Mouse (Mus musculus): Measurements from ENCODE around the gene Auh. TPM values are rescaled to one million over a fixed set of nuclear protein-coding genes. Genes with fewer than 3 reads are reported as not detected.

The Auh gene
- total and polyA plus RNA-seq, 2 experiments from 2014 or later: 60.7 to 61.3 TPM

DNA sequence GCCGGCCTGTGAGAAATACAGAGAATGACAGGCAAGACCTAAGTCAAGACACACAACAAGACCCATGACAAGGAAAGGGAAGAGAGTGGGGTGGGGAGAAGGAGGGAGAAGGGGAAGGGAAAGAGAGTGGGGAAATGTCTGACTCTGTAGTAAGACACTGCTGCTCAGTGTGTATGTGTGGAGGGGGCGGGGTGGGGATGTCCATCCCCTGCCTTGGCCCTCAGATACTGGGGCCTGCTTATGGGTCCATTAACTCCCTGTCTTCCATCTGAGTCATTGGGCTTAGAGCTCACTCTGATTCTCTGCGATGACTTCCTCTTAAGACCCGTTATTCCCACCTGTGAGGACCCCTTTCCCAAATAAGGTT lies 45.5 kb downstream of the Auh start:
- Histone ChIP-seq H3K4me1 (ENCODE audit: control insufficient read depth, insufficient read depth) (0 out of 2 replicates have a peak, but pooled peaks cover 6% of the 10 kb centered on the region), H3K9ac (replicated peaks; ENCODE audit: low read depth, low read length) (no peak overlapping the region), H3K9me3 (replicated peaks; ENCODE audit: control insufficient read depth, low read length) (no peaks in the 10 kb centered on the region), H3K27me3 (ENCODE audit: control insufficient read depth, insufficient read depth, low read length) (no peaks in the 10 kb centered on the region), H3K27ac (ENCODE audit: low read depth) (no peak overlapping the region), H3K4me3 (ENCODE audit: low read depth, low read length) (no peak overlapping the region), H3K4me2 (ENCODE audit: low read depth, low read length) (no peak overlapping the region), H3K36me3 (replicated peaks; ENCODE audit: control insufficient read depth, insufficient read depth, low read length) (peaks cover 4% of the 10 kb centered on the region; the same call in 1 of the 2 replicates)
- ATAC-seq (ENCODE audit: insufficient read depth, low read depth) (no peak), DNase-seq (ENCODE audit: low spot score) (no peak)
- TF ChIP-seq EP300 (IDR thresholded peaks at IDR 0.05; ENCODE audit: low read depth): no peak
- no peak for TF ChIP-seq CTCF (IDR thresholded peaks at IDR 0.05; ENCODE audit: low read depth)
- 82% methylated on average over 4 of the region's 4 CpGs for WGBS

DNA sequence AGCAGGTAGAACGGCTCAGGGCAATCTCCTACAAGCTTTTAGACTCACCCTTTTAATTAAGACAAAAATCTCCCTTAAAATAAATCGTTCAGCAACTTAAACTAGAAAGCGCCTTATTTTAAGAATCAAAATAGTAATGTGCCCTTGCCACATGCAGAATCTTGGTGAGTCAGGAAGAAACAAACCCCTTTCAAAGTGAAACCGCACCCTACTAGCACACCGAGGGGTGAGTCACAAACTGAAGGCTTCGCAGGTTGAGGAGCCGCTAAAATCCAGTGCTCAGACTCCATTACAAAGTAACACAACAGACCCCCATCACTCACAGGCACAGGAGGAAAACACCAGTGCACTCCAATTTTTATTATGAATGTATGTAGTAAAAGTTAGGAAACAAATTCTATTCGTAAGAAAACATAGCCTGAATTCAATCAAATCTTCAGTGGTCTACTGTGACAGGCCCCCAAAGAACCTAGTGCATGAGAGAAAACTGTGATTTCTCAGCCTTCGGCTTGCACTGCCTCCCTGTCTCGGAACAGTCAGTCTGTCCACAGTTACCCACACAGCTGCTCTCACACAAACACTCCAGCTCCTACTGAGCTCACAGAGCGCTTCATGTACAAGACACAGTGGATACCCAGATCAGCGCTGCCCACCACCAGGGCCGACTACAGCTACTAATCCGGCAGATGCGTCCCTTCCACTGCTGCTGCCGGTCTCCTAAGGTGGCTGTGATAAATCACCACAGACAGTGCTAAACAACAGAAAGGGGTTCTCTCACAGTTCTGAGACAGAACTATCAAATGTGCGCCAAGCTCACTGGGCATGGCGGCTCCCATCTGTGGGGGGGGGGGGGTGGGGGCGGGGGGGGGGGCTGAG lies 46.2 kb downstream of the Auh start:
- Histone ChIP-seq H3K4me1 (ENCODE audit: control insufficient read depth, insufficient read depth) (0 out of 2 replicates have a peak, but pooled peaks cover 6% of the 10 kb centered on the region), H3K27me3 (ENCODE audit: control insufficient read depth, insufficient read depth, low read length) (no peaks in the 10 kb centered on the region), H3K4me2 (ENCODE audit: low read depth, low read length) (no peak overlapping the region), H3K27ac (ENCODE audit: low read depth) (no peak overlapping the region), H3K4me3 (ENCODE audit: low read depth, low read length) (no peak overlapping the region), H3K9me3 (replicated peaks; ENCODE audit: control insufficient read depth, low read length) (no peaks in the 10 kb centered on the region), H3K36me3 (replicated peaks; ENCODE audit: control insufficient read depth, insufficient read depth, low read length) (peaks cover 4% of the 10 kb centered on the region; the same call in 1 of the 2 replicates), H3K9ac (replicated peaks; ENCODE audit: low read depth, low read length) (no peak overlapping the region)
- ATAC-seq (ENCODE audit: insufficient read depth, low read depth) (no peak), DNase-seq (ENCODE audit: low spot score) (no peak)
- no peak for TF ChIP-seq CTCF (IDR thresholded peaks at IDR 0.05; ENCODE audit: low read depth)
- TF ChIP-seq EP300 (IDR thresholded peaks at IDR 0.05; ENCODE audit: low read depth): no peak
- WGBS: 81% methylated on average over 18 of the region's 19 CpGs

DNA sequence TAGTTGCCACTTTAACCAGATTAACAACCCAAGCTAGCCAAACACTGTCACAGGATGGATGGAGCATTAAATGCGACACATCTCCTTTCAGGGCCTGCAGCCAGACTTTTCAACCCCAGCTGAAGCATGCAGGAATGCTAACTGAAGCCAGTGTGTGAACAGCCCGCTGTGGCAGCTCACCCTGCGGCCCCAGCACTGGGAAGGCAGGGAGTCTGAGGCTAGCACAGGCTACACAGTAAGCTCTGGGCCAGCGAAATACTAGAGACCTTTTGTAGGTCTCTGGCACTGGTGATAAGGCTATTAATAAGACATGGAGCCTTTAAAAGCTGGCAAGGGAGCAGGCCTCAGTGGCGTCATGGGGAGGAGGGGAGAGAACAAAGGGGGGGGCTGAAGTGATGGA lies 49.1 kb downstream of the Auh start:
- 31% methylated on average over 5 of the region's 5 CpGs for WGBS
- Histone ChIP-seq H3K4me2 (ENCODE audit: low read depth, low read length) (0 out of 2 replicates have a peak overlapping the region, but pooled peaks have one; percentile 7), H3K9ac (replicated peaks; ENCODE audit: low read depth, low read length) (no peak overlapping the region), H3K9me3 (replicated peaks; ENCODE audit: control insufficient read depth, low read length) (no peaks in the 10 kb centered on the region), H3K36me3 (replicated peaks; ENCODE audit: control insufficient read depth, insufficient read depth, low read length) (no peaks in the 10 kb centered on the region), H3K27me3 (ENCODE audit: control insufficient read depth, insufficient read depth, low read length) (no peaks in the 10 kb centered on the region), H3K4me1 (ENCODE audit: control insufficient read depth, insufficient read depth) (0 out of 2 replicates have a peak, but pooled peaks cover 6% of the 10 kb centered on the region), H3K27ac (ENCODE audit: low read depth) (peak overlapping the region; percentile 61), H3K4me3 (ENCODE audit: low read depth, low read length) (no peak overlapping the region)
- DNase-seq (ENCODE audit: low spot score) (peak; percentile 37), ATAC-seq (ENCODE audit: insufficient read depth, low read depth) (peak; percentile 49)
- TF ChIP-seq CTCF (IDR thresholded peaks at IDR 0.05; ENCODE audit: low read depth) (no peak), EP300 (IDR thresholded peaks at IDR 0.05; ENCODE audit: low read depth) (no peak)

DNA sequence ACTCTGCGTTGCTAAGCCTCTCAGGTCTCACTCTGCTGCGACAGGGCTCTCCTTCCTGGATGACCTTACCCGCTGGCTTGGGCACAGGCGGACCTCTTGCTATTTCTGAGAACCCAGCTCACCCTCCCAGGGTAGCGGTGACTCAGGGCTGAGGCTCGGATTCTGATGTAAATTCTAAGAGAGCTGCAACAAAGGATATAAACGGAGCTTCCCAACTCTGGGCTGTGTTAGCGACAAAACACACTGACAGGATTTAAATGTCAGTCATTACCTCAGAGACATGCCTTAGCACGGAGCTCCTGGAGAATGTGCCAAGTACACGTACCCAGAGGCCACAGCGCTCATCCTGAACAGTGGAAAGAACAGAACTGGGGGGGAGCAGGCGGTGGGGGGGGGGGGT lies 49.6 kb downstream of the Auh start:
- no peaks in the 10 kb centered on the region for H3K27me3 ChIP-seq (ENCODE audit: control insufficient read depth, insufficient read depth, low read length)
- H3K36me3 ChIP-seq (replicated peaks; ENCODE audit: control insufficient read depth, insufficient read depth, low read length): no peaks in the 10 kb centered on the region
- no peak overlapping the region for H3K4me3 ChIP-seq (ENCODE audit: low read depth, low read length)
- ATAC-seq (ENCODE audit: insufficient read depth, low read depth) (peak; percentile 73), DNase-seq (ENCODE audit: low spot score) (peak; percentile 56)
- no peak overlapping the region for H3K9ac ChIP-seq (replicated peaks; ENCODE audit: low read depth, low read length)
- H3K9me3 ChIP-seq (replicated peaks; ENCODE audit: control insufficient read depth, low read length): no peaks in the 10 kb centered on the region
- 39% methylated on average over 12 of the region's 12 CpGs for WGBS
- no peak for TF ChIP-seq CTCF (IDR thresholded peaks at IDR 0.05; ENCODE audit: low read depth)
- TF ChIP-seq EP300 (IDR thresholded peaks at IDR 0.05; ENCODE audit: low read depth): no peak
- 0 out of 2 replicates have a peak, but pooled peaks cover 6% of the 10 kb centered on the region for H3K4me1 ChIP-seq (ENCODE audit: control insufficient read depth, insufficient read depth)
- H3K27ac ChIP-seq (ENCODE audit: low read depth): peak overlapping the region; percentile 61
- H3K4me2 ChIP-seq (ENCODE audit: low read depth, low read length): peak overlapping the region; percentile 7; the same call in 1 of the 2 replicates

DNA sequence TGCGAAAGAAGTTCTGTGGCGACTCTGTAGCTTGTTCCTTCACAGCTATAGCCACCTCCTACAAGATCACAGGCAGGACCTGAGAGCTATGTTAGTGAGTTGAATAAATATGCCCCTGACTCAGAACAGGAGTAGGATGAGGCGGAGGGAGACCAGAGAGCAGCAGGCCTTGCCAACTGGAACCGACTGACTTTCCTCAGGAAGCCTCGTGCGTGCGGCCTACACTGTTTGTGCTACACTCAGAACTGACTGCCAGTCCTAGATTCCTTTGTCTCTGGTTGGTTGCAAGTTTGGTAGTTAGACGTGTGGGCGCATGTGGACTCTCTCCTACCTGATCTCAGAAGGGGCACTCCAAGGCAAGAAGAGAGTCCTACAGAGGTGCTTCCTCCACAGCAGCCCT lies 50.2 kb downstream of the Auh start:
- no peaks in the 10 kb centered on the region for H3K27me3 ChIP-seq (ENCODE audit: control insufficient read depth, insufficient read depth, low read length)
- H3K36me3 ChIP-seq (replicated peaks; ENCODE audit: control insufficient read depth, insufficient read depth, low read length): no peaks in the 10 kb centered on the region
- H3K9ac ChIP-seq (replicated peaks; ENCODE audit: low read depth, low read length): no peak overlapping the region
- no peak for DNase-seq (ENCODE audit: low spot score)
- TF ChIP-seq EP300 (IDR thresholded peaks at IDR 0.05; ENCODE audit: low read depth): no peak
- no peak for TF ChIP-seq CTCF (IDR thresholded peaks at IDR 0.05; ENCODE audit: low read depth)
- no peaks in the 10 kb centered on the region for H3K9me3 ChIP-seq (replicated peaks; ENCODE audit: control insufficient read depth, low read length)
- no peak for ATAC-seq (ENCODE audit: insufficient read depth, low read depth)
- no peak overlapping the region for H3K4me3 ChIP-seq (ENCODE audit: low read depth, low read length)
- H3K4me1 ChIP-seq (ENCODE audit: control insufficient read depth, insufficient read depth): 0 out of 2 replicates have a peak, but pooled peaks cover 6% of the 10 kb centered on the region
- H3K27ac ChIP-seq (ENCODE audit: low read depth): peak overlapping the region; percentile 61
- 65% methylated on average over 9 of the region's 9 CpGs for WGBS
- H3K4me2 ChIP-seq (ENCODE audit: low read depth, low read length): no peak overlapping the region

Measured in heart, postnatal 0 days (tissue).